Mouse (Mus musculus) monocyte, adult 5-6 weeks (primary cell): ENCODE measurements around the gene Irak2. TPM values are rescaled to one million over a fixed set of nuclear protein-coding genes. Genes with fewer than 3 reads are reported as not detected.

ENCODE experiments used
- ATAC-seq: fragments of 153-309, 156-312 bp; replicated peaks from 2 replicates; pipeline ENCODE4 v1.8.0; 2017; ENCODE audit warnings: mild to moderate bottlenecking; ENCODE audit not compliant: low TSS enrichment, insufficient number of reproducible peaks, severe bottlenecking, poor library complexity, low FRiP score
- total RNA-seq: library from RNA; stranded (forward); fragments of 200-1000, 200-491, 200-594 nt; gene quantifications from 3 replicates; pipeline ENCODE4 v1.2.3, GENCODE M21; 2017

Irak2 gene
- 99.6 to 134 TPM (median 117 TPM) in 3 replicates for total RNA-seq

DNA sequence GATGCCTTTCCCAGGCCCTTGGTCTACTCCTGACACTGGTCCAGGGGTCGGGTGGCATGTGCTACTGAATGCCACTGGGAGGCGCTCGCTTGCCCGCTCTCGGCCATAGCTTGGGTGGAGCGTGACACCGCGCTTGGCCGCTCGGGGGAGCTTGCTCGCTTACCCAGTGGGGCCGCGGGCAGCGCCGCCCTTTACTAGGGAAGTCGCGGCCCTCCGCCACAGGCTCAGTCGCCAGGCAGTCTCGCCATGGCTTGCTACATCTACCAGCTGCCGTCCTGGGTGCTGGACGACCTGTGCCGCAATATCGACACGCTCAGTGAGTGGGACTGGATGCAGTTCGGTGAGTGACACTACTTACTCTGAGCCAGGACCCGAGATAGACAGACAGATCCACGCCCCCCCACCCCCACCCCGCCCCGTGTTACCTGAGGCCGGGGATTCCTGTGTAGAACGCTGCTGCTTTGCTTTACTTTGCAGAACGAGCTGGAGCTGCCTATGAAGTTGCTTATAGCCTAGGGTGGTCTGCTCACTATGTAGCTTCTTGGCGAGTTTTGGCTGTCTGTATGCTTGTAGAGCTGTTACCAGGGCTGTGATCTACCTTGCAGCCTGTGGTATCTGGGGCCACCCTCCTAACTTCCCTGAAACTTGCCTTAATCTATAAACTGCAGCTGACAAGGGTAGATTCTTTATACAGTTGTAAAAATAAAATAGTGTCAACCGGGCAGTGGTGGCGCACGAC, at the start of gene Irak2:
Gene Irak2 (plus strand): TSS at position 166 of the 739 bp plus-strand sequence.
- ATAC-seq = peak; percentile 93

DNA sequence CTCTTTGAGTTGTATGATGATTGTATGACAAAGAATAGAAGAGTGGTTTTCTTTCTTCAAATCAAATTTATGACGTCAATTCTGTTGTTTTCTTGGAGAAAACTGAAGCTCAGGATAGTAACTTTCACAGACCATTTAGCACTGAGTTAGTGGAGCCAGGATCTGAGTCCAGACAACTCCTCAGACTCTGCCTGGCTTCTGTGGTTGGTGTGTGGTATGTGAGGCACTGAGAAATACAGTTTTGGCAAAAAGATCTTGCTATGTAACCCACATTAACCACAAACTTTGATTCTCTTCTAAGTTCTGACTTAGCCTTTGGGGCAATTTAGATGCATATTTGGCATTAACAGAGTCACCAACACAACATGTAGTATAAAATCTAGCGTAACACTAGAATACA, 45.6 kb upstream of the Irak2 start:
- ATAC-seq = no peak

DNA sequence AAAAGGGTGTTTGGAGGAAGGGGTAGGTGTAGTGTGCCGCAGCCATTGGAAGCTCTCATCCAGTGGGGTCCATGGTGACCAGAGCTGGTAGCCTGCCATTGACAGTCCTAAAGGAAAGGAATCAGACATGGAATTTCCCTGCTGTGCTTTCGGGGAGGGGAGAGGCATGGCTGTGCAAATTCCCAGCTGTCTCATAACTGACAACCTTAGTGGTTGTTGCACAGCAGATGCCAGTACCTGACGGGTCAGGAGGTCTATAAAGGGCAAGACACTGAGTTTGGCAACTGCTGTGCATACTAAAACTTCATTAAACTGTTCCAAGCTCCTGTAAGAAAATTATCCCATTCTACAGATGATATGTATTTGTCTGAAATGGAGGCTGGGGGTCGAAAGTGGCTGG, 40.3 kb upstream of the Irak2 start:
- ATAC-seq = no peak

DNA sequence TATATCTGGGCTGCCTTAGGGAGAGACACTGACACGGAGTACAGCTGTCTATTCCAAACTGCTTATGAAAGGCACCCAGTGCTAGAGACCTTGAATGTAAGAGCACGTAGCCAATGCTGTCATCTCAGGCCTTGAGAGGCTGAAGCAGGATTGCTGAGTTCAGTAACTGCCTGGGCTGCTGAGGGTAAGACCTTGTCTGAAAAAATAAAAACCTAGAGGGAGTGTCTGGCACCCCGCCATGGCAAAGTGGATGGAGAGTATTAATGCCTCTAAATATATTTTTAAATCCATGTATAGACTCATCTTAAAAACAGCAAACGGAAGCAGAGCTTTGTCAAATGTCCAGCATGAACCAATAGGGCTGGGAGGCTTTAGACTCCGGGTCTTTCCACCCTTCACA, 38.4 kb upstream of the Irak2 start:
- no peak for ATAC-seq

DNA sequence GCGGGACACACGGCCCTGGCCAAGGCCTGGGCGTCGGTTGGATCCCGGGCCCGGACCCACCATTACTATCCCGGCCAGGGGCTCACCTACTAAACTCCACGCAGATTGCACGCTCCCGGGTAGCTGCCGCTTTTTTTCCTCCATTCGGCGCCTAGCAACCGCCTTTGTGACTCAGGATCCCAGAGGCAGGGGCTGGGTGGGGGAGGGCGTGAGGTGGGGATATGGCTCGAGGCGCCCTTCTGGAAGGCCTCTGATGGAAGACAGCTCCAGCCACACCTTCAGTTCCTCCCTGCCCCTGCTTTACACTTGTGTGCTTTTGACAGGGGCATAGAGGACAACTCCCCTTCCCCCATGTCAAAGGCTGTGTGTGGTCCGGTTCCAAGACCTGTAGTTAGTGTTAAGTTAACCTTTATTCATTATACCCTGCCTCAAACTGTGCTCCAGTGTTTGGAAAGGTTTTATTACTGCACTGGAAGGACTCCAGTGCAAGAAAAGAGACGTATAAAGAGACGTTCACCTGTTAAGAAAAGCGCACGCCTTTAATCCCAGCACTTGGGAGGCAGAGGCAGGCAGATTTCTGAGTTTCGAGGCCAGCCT, 37.6 kb upstream of the Irak2 start, which contains the start of gene Fancd2os:
Gene Fancd2os (minus strand): TSS at position 173 of the 597 bp plus-strand sequence.
- no peak for ATAC-seq

DNA sequence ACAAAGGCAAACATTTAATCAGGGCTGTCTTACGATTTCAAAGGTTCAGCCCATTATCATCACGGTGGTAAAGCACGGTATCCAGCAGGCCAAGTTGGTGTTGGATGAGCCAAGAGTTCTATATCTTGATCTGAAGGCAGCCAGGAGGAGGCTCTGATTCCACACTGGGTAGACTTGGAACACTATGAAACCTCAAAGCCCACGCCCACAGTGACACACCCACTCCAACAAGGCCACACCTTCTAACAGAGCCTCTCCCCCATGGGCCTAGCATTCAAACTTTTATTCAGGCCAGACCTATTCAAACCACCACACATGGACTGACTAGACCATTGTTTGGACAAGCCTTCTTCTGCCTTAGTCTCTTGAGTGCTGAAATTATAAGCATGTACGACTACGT, 35.4 kb upstream of the Irak2 start:
- ATAC-seq = no peak

DNA sequence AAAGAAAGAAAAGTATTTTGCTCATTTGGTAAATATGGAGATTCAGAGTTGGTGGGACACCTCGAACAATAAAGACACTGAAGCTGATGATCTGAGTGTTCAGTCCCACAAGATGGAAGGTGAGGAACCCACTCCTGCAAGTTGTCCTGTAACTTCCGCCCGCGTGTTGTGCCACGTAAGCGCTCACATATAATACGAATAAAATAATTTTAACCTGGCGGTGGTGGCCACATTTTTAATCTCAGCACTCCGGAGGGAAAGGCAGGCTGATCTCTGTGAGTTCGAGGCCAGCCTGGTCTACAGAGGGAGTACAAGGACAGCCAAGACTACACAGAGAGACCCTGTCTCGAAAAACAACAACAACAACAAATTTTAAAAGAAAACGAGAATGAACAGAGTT, 34.3 kb upstream of the Irak2 start:
- ATAC-seq = no peak

DNA sequence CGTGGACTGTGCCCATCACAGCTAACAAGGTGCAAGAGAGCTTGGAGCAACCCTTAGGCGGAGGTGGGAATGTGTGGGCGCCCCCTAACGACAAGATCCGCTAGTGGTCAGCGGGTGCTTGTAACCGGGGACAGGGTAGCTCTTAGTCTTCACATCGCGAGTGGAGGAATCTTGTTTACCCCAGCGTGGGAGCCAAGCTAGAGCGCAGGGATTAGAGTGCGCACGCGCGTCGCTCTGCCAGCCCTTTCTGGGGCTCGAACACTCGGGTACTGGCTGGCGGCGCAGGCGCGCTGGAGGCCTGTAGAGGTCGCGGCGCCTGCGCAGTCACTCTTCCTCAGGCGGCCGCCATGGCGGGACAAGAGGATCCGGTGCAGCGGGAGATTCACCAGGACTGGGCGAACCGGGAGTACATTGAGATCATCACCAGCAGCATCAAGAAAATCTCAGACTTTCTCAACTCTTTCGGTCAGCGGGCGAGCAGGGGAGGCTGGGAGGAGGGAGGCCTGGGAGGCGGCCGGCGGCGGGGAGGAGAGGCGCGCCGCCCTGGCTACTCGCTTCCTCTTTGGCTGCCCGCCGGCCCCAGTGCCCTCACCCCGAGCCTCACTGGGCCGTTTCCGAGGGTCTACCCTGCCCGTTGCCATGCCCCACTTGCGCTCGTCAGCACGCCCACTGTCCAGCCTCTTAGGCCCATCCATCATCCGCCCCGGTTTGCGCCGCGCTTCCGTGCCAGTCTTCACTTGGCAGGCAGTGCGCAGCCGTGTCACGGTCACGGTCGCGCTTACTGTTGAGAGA, 33.6 kb upstream of the Irak2 start, which contains the start of gene Brk1:
Gene Brk1 (plus strand): TSS at position 341 of the 792 bp plus-strand sequence.
- peak; percentile 88 for ATAC-seq

DNA sequence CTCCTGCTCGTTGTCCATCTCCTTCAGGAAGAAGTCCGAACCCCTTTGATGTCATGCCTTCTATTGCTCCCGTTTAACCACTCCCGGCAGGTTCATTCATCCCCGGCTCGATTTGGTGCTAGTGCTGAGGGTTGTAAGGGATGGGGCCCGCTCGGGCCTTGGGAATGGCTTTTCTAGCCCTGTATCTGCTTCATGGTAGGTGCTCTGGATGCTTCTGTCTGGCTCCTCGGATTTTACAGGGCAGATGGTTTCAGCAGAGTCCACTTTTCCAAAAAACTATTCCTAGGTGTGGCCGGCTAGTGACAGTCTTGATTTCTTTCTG, 33.1 kb upstream of the Irak2 start:
- ATAC-seq = no peak; the same call in 1 of the 2 replicates

DNA sequence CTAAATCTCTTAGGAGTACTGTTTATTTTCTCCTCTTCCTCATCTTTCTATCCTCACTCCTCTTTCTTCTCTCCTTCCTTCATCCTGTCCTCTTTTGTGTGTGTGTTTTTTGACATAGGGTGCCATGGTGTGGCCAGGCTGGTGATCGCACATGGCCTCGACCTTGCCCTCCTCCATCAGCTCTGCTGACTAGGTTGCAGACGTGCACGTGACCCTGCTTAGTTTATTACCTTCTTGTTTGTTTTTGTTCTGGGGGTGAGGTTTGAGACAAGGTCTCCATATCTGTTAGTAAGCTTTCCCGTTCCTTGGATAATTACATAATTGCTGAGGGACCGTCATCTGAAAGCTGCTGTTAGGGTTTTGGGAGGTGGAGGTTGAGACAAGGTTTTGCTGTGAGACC, 29.4 kb upstream of the Irak2 start:
- no peak for ATAC-seq

DNA sequence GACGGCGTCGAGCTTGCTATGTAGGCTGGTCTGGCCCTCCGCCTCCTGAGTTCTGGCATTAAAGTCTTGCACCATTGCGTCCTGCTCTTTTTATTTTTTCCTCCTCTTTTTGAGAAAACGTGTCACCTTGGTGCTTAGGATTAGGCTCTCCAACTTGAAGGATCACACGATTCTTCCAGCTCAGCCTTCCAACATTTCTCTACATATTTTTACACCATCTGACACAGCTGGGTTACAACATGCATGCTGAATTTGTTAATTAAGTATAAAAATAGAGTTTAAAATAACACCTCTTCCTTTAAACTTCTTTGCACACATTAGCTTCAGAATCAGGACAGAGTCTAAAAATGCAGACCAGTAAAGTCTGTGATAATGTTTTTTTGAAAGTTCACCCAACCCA, 29.0 kb upstream of the Irak2 start:
- no peak for ATAC-seq

DNA sequence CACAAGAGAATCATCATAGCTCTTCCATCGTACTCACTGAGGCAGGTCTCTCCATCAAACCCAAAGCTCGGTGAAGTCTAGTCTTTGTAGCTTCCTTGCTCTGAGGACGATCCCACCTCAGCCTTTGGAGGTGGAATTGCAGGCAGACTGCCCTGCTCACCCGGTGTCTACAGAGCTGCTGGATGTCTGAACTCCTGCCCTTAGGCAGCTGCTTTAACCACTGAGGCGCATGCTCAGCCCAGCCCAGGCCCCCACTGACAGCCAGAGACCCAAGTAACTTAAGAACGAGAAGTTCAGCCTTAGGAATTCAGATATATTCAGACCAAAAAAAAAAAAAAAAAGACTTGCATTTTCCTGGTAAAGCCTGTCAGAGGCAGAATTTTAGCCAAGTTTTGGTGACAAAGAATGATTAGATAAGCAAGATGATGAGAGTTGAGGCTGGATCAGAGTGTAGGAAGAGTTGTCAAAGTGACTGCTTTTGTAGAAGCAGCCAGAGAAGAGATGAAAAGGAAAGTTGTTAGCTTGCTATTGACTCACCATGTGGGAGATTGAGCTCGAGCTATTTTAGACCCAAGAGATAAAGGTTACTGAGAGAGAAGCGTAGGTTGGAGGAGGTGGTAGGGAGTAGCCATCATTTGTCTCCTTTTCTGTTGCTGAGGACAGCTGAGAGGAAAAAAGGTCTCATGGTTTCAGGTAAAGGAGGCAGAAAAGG, 25.9 kb upstream of the Irak2 start:
- ATAC-seq = no peak

DNA sequence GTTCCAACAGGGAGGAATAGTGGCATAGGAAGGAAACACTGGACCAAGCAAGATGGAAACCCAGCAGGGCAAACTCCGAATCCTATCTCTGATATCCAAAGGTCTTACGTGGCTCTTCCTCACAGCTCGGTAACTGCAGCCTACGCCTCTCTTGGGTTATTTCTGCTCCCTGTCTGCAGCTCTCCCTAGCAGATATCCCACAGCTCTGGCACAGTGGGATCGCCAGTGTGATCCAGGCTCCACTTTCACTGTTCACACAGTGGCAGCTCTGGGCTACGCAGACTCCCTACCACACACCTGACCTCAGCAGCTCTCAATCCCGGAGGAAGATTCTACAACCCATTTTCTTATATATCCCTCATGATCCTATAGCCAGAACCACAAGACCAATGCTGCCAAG, 24.1 kb upstream of the Irak2 start:
- ATAC-seq = no peak; the same call in 1 of the 2 replicates

DNA sequence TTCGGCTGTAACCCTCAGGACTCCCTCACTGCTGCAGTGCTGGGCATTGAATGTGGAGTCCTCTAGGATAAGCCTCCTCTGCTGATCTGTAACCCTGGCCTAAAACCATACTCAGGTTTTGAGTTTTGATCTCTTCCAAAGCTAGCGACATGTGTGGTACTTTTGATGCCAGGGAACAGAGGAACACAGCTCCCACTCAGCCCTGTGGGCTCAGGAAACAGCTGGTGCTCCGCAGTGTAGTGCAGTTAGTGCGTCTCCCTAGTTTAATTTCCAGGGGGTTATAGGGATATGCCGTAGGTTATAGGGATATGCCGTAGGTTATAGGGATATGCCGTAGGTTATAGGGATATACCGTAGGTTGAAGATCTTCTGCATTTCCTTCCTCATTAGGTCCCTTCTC, 23.3 kb upstream of the Irak2 start:
- no peak for ATAC-seq

DNA sequence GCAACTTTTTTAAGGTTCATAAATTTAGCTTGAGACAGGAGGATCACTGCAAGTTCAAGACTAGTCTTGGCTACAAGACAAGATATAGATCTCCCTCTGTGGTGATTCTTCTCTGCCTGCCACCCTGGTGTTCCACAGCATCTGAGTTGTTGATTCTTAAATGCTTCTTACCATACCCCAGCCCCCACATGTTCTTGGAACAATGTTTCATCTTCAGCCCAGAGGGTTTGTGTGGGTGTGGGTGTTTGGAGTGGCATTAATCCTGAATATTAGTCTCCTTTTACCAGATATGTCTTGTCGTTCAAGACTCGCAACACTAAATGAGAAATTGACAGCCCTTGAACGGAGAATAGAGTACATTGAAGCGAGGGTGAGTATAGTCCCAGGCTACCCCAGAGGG, 22.8 kb upstream of the Irak2 start:
- ATAC-seq = no peak

DNA sequence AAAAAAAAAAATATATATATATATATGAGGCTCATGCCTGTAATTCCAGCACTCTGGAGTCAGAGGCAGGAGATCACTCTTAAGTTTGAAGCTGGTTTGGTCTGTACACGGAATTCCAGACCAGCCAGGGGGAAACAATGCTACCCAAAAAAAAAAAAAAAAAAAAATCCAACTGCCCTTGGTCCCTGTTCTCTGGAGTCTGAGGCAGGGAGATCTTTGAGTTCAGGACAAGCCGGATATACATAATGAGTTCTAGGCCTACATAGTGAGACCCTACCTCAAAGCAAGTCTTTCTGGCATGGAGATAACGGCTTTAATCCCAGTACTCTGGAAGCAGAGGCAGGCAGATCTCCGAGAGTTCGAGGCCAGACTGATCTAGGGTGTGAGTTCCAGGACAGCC, 14.9 kb upstream of the Irak2 start:
- ATAC-seq = no peak

DNA sequence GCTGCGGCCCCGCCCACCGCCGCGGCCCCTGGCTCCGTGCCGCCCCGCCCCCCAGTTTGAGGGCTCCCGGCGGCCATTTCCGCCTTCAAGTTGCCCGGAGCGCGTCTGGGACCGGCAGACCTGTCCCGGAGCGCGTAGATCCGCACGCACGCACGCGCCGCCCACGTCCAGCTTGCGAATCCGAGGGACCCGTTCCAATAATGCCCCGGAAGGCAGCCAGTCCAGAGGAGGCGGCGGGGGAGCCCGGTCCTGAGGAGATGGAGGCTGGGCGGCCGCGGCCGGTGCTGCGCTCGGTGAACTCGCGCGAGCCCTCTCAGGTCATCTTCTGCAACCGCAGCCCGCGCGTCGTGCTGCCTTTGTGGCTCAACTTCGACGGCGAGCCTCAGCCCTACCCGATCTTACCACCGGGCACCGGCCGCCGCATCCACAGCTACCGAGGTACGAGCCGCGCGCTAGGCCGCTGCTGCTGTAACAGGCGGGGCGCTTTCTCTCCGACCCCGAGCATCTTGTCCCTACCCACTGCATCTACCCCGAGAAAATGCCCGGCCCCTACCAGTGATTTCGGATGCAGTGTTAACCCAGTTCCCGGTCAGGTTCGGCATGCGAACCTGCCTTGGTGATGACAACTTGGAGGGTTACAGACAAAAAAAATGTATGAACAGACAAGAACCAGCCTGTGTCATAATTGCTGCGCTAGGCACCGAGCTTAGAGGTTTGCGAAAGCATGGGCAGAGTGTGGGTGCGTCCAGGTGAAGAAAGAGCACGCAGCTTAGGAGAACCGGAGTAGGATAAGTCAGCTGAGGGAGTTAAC, 14.1 kb upstream of the Irak2 start, which contains the start of gene Vhl:
Gene Vhl (plus strand): TSS at position 19 of the 811 bp plus-strand sequence.
- ATAC-seq = peak; percentile 64

DNA sequence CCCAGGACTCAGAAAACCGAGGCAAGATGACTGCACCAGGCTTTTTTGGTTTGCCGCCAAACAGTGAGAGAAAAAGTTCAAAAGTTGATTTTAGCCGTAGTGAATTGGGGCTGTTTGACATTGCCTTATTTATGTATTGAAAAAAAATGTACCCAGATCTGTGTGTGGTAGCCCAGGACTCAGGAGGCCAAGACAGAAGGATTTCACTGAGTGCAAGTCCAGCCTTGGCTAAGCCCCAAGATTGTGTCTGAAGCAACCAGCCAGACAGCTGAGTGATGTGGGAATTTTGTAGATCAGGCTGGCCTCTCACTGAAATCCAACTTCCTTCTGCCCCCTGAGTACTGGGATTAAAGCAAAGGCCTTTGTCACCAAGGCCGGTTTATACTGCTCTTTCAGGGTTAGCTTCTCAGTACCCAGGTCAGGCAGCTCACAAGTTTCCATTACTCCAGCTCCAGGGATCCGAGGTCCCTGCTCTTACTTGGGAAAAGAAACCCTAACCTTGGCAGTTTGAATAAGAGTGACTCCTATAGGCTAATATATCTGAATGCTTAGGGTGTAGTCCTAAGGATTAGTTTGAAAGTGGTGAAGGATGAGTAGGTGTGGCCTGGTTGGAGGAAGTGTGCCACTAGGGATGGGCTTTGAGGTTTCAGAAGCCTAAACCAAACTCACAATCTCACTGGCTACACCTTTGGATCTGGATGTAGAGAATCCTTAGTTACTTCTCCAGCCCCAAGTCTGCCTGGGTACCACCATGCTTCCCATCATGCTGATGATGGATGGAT, 13.1 kb upstream of the Irak2 start:
- no peak for ATAC-seq
